Mouse (Mus musculus): Measurements from ENCODE around the gene Slc43a2. TPM values are rescaled to one million over a fixed set of nuclear protein-coding genes. Genes with fewer than 3 reads are reported as not detected.

Gene Slc43a2
- total and polyA plus RNA-seq, 3 experiments: 4.9 to 8.4 TPM; not detected in 1

- Histone ChIP-seq H3K4me3 (ENCODE audit: control insufficient read depth in 1 of 2, insufficient read depth in 1 of 2, low read depth in 2 of 2, low read length in 2 of 2) (no peak within 1 kb of the TSS), H3K4me1 (ENCODE audit: control insufficient read depth in 1 of 2, insufficient read depth in 2 of 2, low read length in 2 of 2) (no peaks in the 10 kb centered on the region), H3K9ac (ENCODE audit: control insufficient read depth, low read depth, low read length, poor library complexity, severe bottlenecking) (no peak within 1 kb of the TSS), H3K27me3 (ENCODE audit: control insufficient read depth in 1 of 2, insufficient read depth in 2 of 2, low read length in 2 of 2) (no peaks in the 10 kb centered on the region), H3K36me3 (ENCODE audit: control insufficient read depth in 1 of 2, insufficient read depth in 2 of 2, low read length in 2 of 2) (peaks cover 0 to 34% of the 10 kb centered on the region in 2 experiments; a peak in 2 of 4 replicates), H3K79me2 (ENCODE audit: control insufficient read depth, insufficient read depth, low read length, poor library complexity) (no peaks in the 10 kb centered on the region), H3K27ac (ENCODE audit: control insufficient read depth, low read depth, low read length) (no peak within 1 kb of the TSS), H3K9me3 (replicated peaks; ENCODE audit: insufficient read depth, low read length) (no peaks in the 10 kb centered on the region)
- TF ChIP-seq MAFK (IDR thresholded peaks at IDR 0.05; ENCODE audit: borderline replicate concordance, low read depth, low read length) (no peak), MXI1 (IDR thresholded peaks at IDR 0.05; ENCODE audit: low read depth, low read length) (no peak), JUND (IDR thresholded peaks at IDR 0.05; ENCODE audit: low read depth, low read length) (no peak), POLR2AphosphoS2 (IDR thresholded peaks at IDR 0.05; ENCODE audit: low read length) (peak; percentile 53; the same call in 1 of the 2 replicates), POLR2A (IDR thresholded peaks at IDR 0.05; ENCODE audit: control insufficient read depth in 1 of 2, insufficient read depth in 1 of 2, low read depth in 1 of 2, low read length in 2 of 2, poor library complexity in 1 of 2) (peak in 1 of 2 experiments; percentile 45; a peak in 1 of 4 replicates)
- no peak for DNase-seq (ENCODE audit: low read depth, low spot score)
Measured at GRCm38 (mm10) chr11:75509741-75510626, 21.5 kb upstream of the Slc43a2 start, which contains the start of gene Rilp. Rilp (plus strand) TSS chr11:75510094.

- Histone ChIP-seq H3K27ac (ENCODE audit: control insufficient read depth, low read depth, low read length) (no peak overlapping the region), H3K36me3 (ENCODE audit: control insufficient read depth in 1 of 2, insufficient read depth in 2 of 2, low read length in 2 of 2) (peaks cover 0 to 29% of the 10 kb centered on the region in 2 experiments; a peak in 2 of 4 replicates), H3K9ac (ENCODE audit: control insufficient read depth, low read depth, low read length, poor library complexity, severe bottlenecking) (no peak overlapping the region), H3K27me3 (ENCODE audit: control insufficient read depth in 1 of 2, insufficient read depth in 2 of 2, low read length in 2 of 2) (no peaks in the 10 kb centered on the region), H3K79me2 (ENCODE audit: control insufficient read depth, insufficient read depth, low read length, poor library complexity) (no peaks in the 10 kb centered on the region), H3K9me3 (replicated peaks; ENCODE audit: insufficient read depth, low read length) (no peaks in the 10 kb centered on the region), H3K4me3 (ENCODE audit: control insufficient read depth in 1 of 2, insufficient read depth in 1 of 2, low read depth in 2 of 2, low read length in 2 of 2) (no peak overlapping the region), H3K4me1 (ENCODE audit: control insufficient read depth in 1 of 2, insufficient read depth in 2 of 2, low read length in 2 of 2) (no peaks in the 10 kb centered on the region)
- DNase-seq (ENCODE audit: low read depth, low spot score): peak; percentile 51
- TF ChIP-seq USF1 (IDR thresholded peaks at IDR 0.05; ENCODE audit: low read depth, low read length): no peak
- TF ChIP-seq POLR2AphosphoS5 (IDR thresholded peaks at IDR 0.05; ENCODE audit: borderline replicate concordance, low read depth, low read length): no peak
- TF ChIP-seq POLR2A (IDR thresholded peaks at IDR 0.05; ENCODE audit: control insufficient read depth in 1 of 2, insufficient read depth in 1 of 2, low read depth in 1 of 2, low read length in 2 of 2, poor library complexity in 1 of 2): no peak
- peak; percentile 40; the same call in 1 of the 2 replicates for TF ChIP-seq SMC3 (IDR thresholded peaks at IDR 0.05; ENCODE audit: low read depth, low read length)
- TF ChIP-seq TBP (IDR thresholded peaks at IDR 0.05; ENCODE audit: low read depth, low read length): no peak
- no peak for TF ChIP-seq KAT2A (conservative IDR thresholded peaks at IDR 0.05; ENCODE audit: low read depth, low read length)
- TF ChIP-seq SIN3A (IDR thresholded peaks at IDR 0.05; ENCODE audit: low read length): no peak
- no peak for TF ChIP-seq MAZ (IDR thresholded peaks at IDR 0.05; ENCODE audit: low read depth, low read length)
- peak in 2 of 3 experiments; percentile 53 to 78; a peak in 5 of 6 replicates for TF ChIP-seq CTCF (IDR thresholded peaks at IDR 0.05 in 2 of 3, conservative IDR thresholded peaks at IDR 0.05 in 1 of 3; ENCODE audit: control insufficient read depth in 1 of 3, insufficient read depth in 1 of 3, low read depth in 2 of 3, low read length in 3 of 3, poor library complexity in 1 of 3, severe bottlenecking in 1 of 3)
- TF ChIP-seq USF2 (IDR thresholded peaks at IDR 0.05; ENCODE audit: borderline replicate concordance in 1 of 2, insufficient read depth in 1 of 2, low read depth in 1 of 2, low read length in 2 of 2): no peak
- TF ChIP-seq NELFE (IDR thresholded peaks at IDR 0.05; ENCODE audit: low read depth, low read length): no peak
- no peak for TF ChIP-seq ZC3H11A (IDR thresholded peaks at IDR 0.05; ENCODE audit: low read depth, low read length)
- TF ChIP-seq JUND (IDR thresholded peaks at IDR 0.05; ENCODE audit: low read depth, low read length): no peak
- no peak for TF ChIP-seq ZKSCAN1 (IDR thresholded peaks at IDR 0.05; ENCODE audit: low read depth, low read length)
Measured at GRCm38 (mm10) chr11:75510627-75510993, 20.9 kb upstream of the Slc43a2 start.

Data from MEL (cell line).